Mouse (Mus musculus): Measurements from ENCODE around the gene Ppm1f.
A peak's percentile ranks its signal among the peaks of the same experiment; 100 is the strongest.
"Not testable (repeated sequence)": the region's sequence is repeated elsewhere in the genome, so short reads cannot be mapped to it uniquely, and the experiment has no call there.

Gene Ppm1f

GRCm38 (mm10) chr16:16911641-16912597 lies 15.7 kb downstream of the Ppm1f start:
- peak; percentile 75 for DNase-seq

GRCm38 (mm10) chr16:16913440-16913839 lies 17.2 kb downstream of the Ppm1f start:
- DNase-seq = no peak

- DNase-seq = peak; percentile 57
Measured at GRCm38 (mm10) chr16:16918441-16919117, 22.3 kb downstream of the Ppm1f start.

- no peak for DNase-seq
Measured at GRCm38 (mm10) chr16:16921021-16921435, 24.8 kb downstream of the Ppm1f start.

GRCm38 (mm10) chr16:16924481-16924880 lies 28.2 kb downstream of the Ppm1f start:
- no peak for DNase-seq

- DNase-seq = peak; percentile 83
Measured at GRCm38 (mm10) chr16:16926536-16926935, 30.3 kb downstream of the Ppm1f start.

GRCm38 (mm10) chr16:16928908-16929307 lies 32.6 kb downstream of the Ppm1f start:
- DNase-seq = not testable (repeated sequence)

GRCm38 (mm10) chr16:16930326-16930725 lies 34.1 kb downstream of the Ppm1f start:
- no peak for DNase-seq

- peak; percentile 94 for DNase-seq
Measured at GRCm38 (mm10) chr16:16930810-16931296, 34.6 kb downstream of the Ppm1f start.

- no peak for DNase-seq
Measured at GRCm38 (mm10) chr16:16939543-16939942, 43.3 kb downstream of the Ppm1f start.

GRCm38 (mm10) chr16:16941078-16941477 lies 44.8 kb downstream of the Ppm1f start:
- no peak for DNase-seq

GRCm38 (mm10) chr16:16958575-16958974 lies 62.3 kb downstream of the Ppm1f start:
- no peak for DNase-seq

GRCm38 (mm10) chr16:16959907-16960306 lies 63.6 kb downstream of the Ppm1f start:
- peak; percentile 24 for DNase-seq

GRCm38 (mm10) chr16:16965149-16965548 lies 68.9 kb downstream of the Ppm1f start:
- DNase-seq = no peak

GRCm38 (mm10) chr16:16966290-16966689 lies 70.0 kb downstream of the Ppm1f start:
- DNase-seq = no peak

All from right cerebral cortex, adult 18-20 months (tissue).